Mouse (Mus musculus) midbrain, embryonic 11.5 days (tissue): ENCODE results near the gene Foxq1. TPM values are rescaled to one million over a fixed set of nuclear protein-coding genes. Genes with fewer than 3 reads are reported as not detected.

Experiments
- ATAC-seq: fragments of 200-750 bp; cut with Nextera tagmentation; 2 replicates; pipeline ENCODE4 v1.8.0; 2017; ENCODE audit warnings: moderate TSS enrichment, moderate library complexity; ENCODE audit not compliant: low FRiP score
- DNase-seq: peaks from one replicate; pipeline ENCODE4 v3.0.0; 2015; ENCODE audit warnings: low spot score; ENCODE audit errors: missing footprints
- H3K27ac ChIP-seq: fragments of 300-500 bp; sonication (generic); 2 replicates; pipeline ENCODE4 v1.5.1; 2014; ENCODE audit warnings: low read depth, low read length
- H3K27me3 ChIP-seq: fragments of 300-500 bp; sonication (generic); 2 replicates; pipeline ENCODE4 v1.6.1; 2014; ENCODE audit warnings: mild to moderate bottlenecking, low read length, moderate library complexity, mixed read lengths; ENCODE audit not compliant: control insufficient read depth, insufficient read depth
- H3K36me3 ChIP-seq: fragments of 300-500 bp; sonication (generic); 2 replicates; pipeline ENCODE4 v1.6.1; 2014; ENCODE audit warnings: mild to moderate bottlenecking, low read length, moderate library complexity, mixed read lengths; ENCODE audit not compliant: control insufficient read depth, insufficient read depth
- H3K4me1 ChIP-seq: fragments of 300-500 bp; sonication (generic); 2 replicates; pipeline ENCODE4 v1.6.1; 2014; ENCODE audit warnings: low read length; ENCODE audit not compliant: control insufficient read depth, insufficient read depth
- H3K4me2 ChIP-seq: fragments of 300-500 bp; sonication (generic); 2 replicates; pipeline ENCODE4 v1.6.1; 2014; ENCODE audit warnings: mild to moderate bottlenecking, moderate library complexity
- H3K4me3 ChIP-seq: fragments of 300-500 bp; sonication (generic); 2 replicates; pipeline ENCODE4 v1.5.1; 2014; ENCODE audit warnings: low read depth, low read length
- H3K9ac ChIP-seq: fragments of 300-500 bp; sonication (generic); 2 replicates; pipeline ENCODE4 v1.6.1; 2014; ENCODE audit warnings: low read length
- H3K9me3 ChIP-seq: fragments of 300-500 bp; sonication (generic); 2 replicates; pipeline ENCODE4 v1.6.1; 2016; ENCODE audit warnings: low read length; ENCODE audit not compliant: control insufficient read depth
- WGBS: fragments of 180-500 bp; shearing (Covaris S2); extraction: QIAGEN DNeasy Blood & Tissue Kit; methylation state at CpG from one replicate; pipeline ENCODE4 v1.1.7; 2014; 5-methylcytosine and 5-hydroxymethylcytosine counted together
- polyA plus RNA-seq: library from polyadenylated mRNA; unstranded; fragments of >200 nt; fragmentation: Nextera tagmentation; extraction: Ambion mirVana; gene quantifications from 2 replicates; pipeline ENCODE4 v1.2.1, GENCODE M21; 2014

Foxq1 gene
- polyA plus RNA-seq, 1 experiment from 2014 or later = 2.2 TPM

GRCm38 (mm10) chr13:31543021-31543420, 12.9 kb upstream of the Foxq1 start:
- Histone ChIP-seq H3K9me3 (no peaks in the 10 kb centered on the region), H3K36me3 (no peaks in the 10 kb centered on the region), H3K4me1 (no peaks in the 10 kb centered on the region), H3K27ac (no peak overlapping the region), H3K4me3 (no peak overlapping the region), H3K4me2 (no peak overlapping the region), H3K9ac (no peak overlapping the region), H3K27me3 (no peaks in the 10 kb centered on the region)
- ATAC-seq = no peak
- 88% methylated on average over 5 of the region's 5 CpGs for WGBS
- DNase-seq = no peak

GRCm38 (mm10) chr13:31546784-31547183, 9.2 kb upstream of the Foxq1 start:
- H3K27me3 ChIP-seq = no peaks in the 10 kb centered on the region
- H3K4me3 ChIP-seq = no peak overlapping the region
- no peak for DNase-seq
- WGBS = 78% methylated on average over 2 of the region's 2 CpGs
- no peak for ATAC-seq
- H3K27ac ChIP-seq = no peak overlapping the region
- no peak overlapping the region for H3K4me2 ChIP-seq
- H3K9ac ChIP-seq = no peak overlapping the region
- H3K9me3 ChIP-seq = no peaks in the 10 kb centered on the region
- no peaks in the 10 kb centered on the region for H3K4me1 ChIP-seq
- no peaks in the 10 kb centered on the region for H3K36me3 ChIP-seq

- no peaks in the 10 kb centered on the region for H3K4me1 ChIP-seq
- DNase-seq = no peak
- WGBS = 90% methylated on average over 3 of the region's 3 CpGs
Measured at GRCm38 (mm10) chr13:31547204-31547603, 8.7 kb upstream of the Foxq1 start.

GRCm38 (mm10) chr13:31547610-31548009, 8.3 kb upstream of the Foxq1 start:
- 91% methylated on average over 9 of the region's 9 CpGs for WGBS
- Histone ChIP-seq H3K27me3 (no peaks in the 10 kb centered on the region), H3K36me3 (no peaks in the 10 kb centered on the region), H3K9me3 (no peaks in the 10 kb centered on the region), H3K27ac (no peak overlapping the region), H3K4me1 (no peaks in the 10 kb centered on the region), H3K9ac (no peak overlapping the region), H3K4me3 (no peak overlapping the region), H3K4me2 (no peak overlapping the region)
- no peak for ATAC-seq
- no peak for DNase-seq

More at GRCm38 (mm10) chr13:31547204-31547603, 8.7 kb upstream of the Foxq1 start:
- H3K27me3 ChIP-seq = no peaks in the 10 kb centered on the region
- H3K36me3 ChIP-seq = no peaks in the 10 kb centered on the region
- no peak overlapping the region for H3K4me2 ChIP-seq
- H3K27ac ChIP-seq = no peak overlapping the region
- no peak overlapping the region for H3K9ac ChIP-seq
- no peaks in the 10 kb centered on the region for H3K9me3 ChIP-seq
- no peak for ATAC-seq
- no peak overlapping the region for H3K4me3 ChIP-seq

GRCm38 (mm10) chr13:31556964-31557767, 1.2 kb downstream of the Foxq1 start:
- peak; percentile 92 for DNase-seq
- no peak overlapping the region for H3K9ac ChIP-seq

GRCm38 (mm10) chr13:31557768-31558520, 2.0 kb downstream of the Foxq1 start:
- Histone ChIP-seq H3K9me3 (no peaks in the 10 kb centered on the region), H3K27me3 (peaks cover 74% of the 10 kb centered on the region), H3K36me3 (no peaks in the 10 kb centered on the region), H3K4me3 (peak overlapping the region; percentile 53), H3K4me1 (peaks cover 17% of the 10 kb centered on the region), H3K9ac (peak overlapping the region; percentile 30; the same call in 1 of the 2 replicates), H3K4me2 (peak overlapping the region; percentile 97), H3K27ac (no peak overlapping the region)
- DNase-seq (no peak), ATAC-seq (peak; percentile 49)
- under 1% methylated on average over 72 of the region's 73 CpGs for WGBS

More at GRCm38 (mm10) chr13:31556964-31557767, 1.2 kb downstream of the Foxq1 start:
- Histone ChIP-seq H3K36me3 (no peaks in the 10 kb centered on the region), H3K4me2 (peak overlapping the region; percentile 97), H3K4me1 (peaks cover 17% of the 10 kb centered on the region), H3K27me3 (peaks cover 71% of the 10 kb centered on the region), H3K9me3 (no peaks in the 10 kb centered on the region), H3K27ac (no peak overlapping the region), H3K4me3 (peak overlapping the region; percentile 53)
- 8% methylated on average over 24 of the region's 24 CpGs for WGBS
- no peak for ATAC-seq

- Histone ChIP-seq H3K4me1 (peaks cover 17% of the 10 kb centered on the region), H3K27me3 (peaks cover 75% of the 10 kb centered on the region), H3K4me2 (peak within 1 kb of the TSS; percentile 97), H3K9ac (peak within 1 kb of the TSS; percentile 30), H3K27ac (no peak within 1 kb of the TSS), H3K9me3 (no peaks in the 10 kb centered on the region), H3K36me3 (no peaks in the 10 kb centered on the region), H3K4me3 (peak within 1 kb of the TSS; percentile 53)
- under 1% methylated on average over 84 of the region's 88 CpGs for WGBS
- DNase-seq = peak; percentile 95
- peak; percentile 53 for ATAC-seq
Measured at GRCm38 (mm10) chr13:31558521-31559418, 2.8 kb downstream of the Foxq1 start, which contains the start of gene A530084C06Rik. Gene A530084C06Rik, minus strand, starts transcription at chr13:31559333.

- Histone ChIP-seq H3K9me3 (no peaks in the 10 kb centered on the region), H3K4me1 (peaks cover 17% of the 10 kb centered on the region), H3K4me2 (peak overlapping the region; percentile 97), H3K27ac (no peak overlapping the region), H3K9ac (peak overlapping the region; percentile 9; the same call in 1 of the 2 replicates), H3K36me3 (no peaks in the 10 kb centered on the region), H3K4me3 (peak overlapping the region; percentile 53), H3K27me3 (peaks cover 75% of the 10 kb centered on the region)
- under 1% methylated on average over 82 of the region's 92 CpGs for WGBS
- ATAC-seq (peak; percentile 80), DNase-seq (peak; percentile 95)
Measured at GRCm38 (mm10) chr13:31559419-31560144, 3.6 kb downstream of the Foxq1 start.
